Mouse (Mus musculus) testis, adult 2 months (tissue): ENCODE measurements at regions not wholly inside any gene's neighbourhood (a gene's known extent, or its start where the extent isn't known, plus 50 kb on each side); places are given as distances from the start of the nearest gene placed in this dataset.

ENCODE experiments used
- H3K27ac ChIP-seq: fragments of 200-500 bp; 2 replicates; pipeline ENCODE4 v1.5.1; 2012; ENCODE audit warnings: low read depth, low read length; ENCODE audit not compliant: control insufficient read depth, insufficient read depth
- H3K27me3 ChIP-seq: fragments of 200-500 bp; 2 replicates; pipeline ENCODE4 v1.6.1; 2012; ENCODE audit warnings: mild to moderate bottlenecking, low read length, moderate library complexity; ENCODE audit not compliant: control insufficient read depth, insufficient read depth
- H3K36me3 ChIP-seq: fragments of 200-500 bp; 2 replicates; pipeline ENCODE4 v1.6.1; 2012; ENCODE audit warnings: mild to moderate bottlenecking, low read length; ENCODE audit not compliant: control insufficient read depth, insufficient read depth
- H3K4me1 ChIP-seq: fragments of 200-500 bp; 2 replicates; pipeline ENCODE4 v1.6.1; 2012; ENCODE audit warnings: low read length; ENCODE audit not compliant: control insufficient read depth, insufficient read depth
- H3K4me3 ChIP-seq: fragments of 200-500 bp; 2 replicates; pipeline ENCODE4 v1.5.1; 2012; ENCODE audit warnings: low read depth, mild to moderate bottlenecking, low read length, moderate library complexity, mixed read lengths; ENCODE audit not compliant: control insufficient read depth
- CTCF ChIP-seq: fragments of 200-500 bp; IDR thresholded peaks from 2 replicates; pipeline ENCODE4 v1.5.1; 2012; ENCODE audit warnings: low read depth, mild to moderate bottlenecking, inconsistent platforms, low read length, moderate library complexity; ENCODE audit not compliant: control insufficient read depth, insufficient read depth, insufficient replicate concordance
- POLR2A ChIP-seq: fragments of 200-500 bp; IDR thresholded peaks from 2 replicates; pipeline ENCODE4 v1.6.1; 2012; ENCODE audit warnings: low read depth, mild to moderate bottlenecking, inconsistent platforms, low read length, moderate library complexity; ENCODE audit not compliant: control insufficient read depth

GRCm38 (mm10) chr10:98837289-98838181 is 76.7 kb upstream of the Atp2b1 start:
- TF ChIP-seq CTCF (no peak), POLR2A (no peak)
- H3K27me3 ChIP-seq, result no peaks in the 10 kb centered on the region
- H3K4me3 ChIP-seq, result no peak overlapping the region
- H3K27ac ChIP-seq, result no peak overlapping the region
- H3K4me1 ChIP-seq, result peaks cover 3% of the 10 kb centered on the region
- no peaks in the 10 kb centered on the region for H3K36me3 ChIP-seq

GRCm38 (mm10) chr10:98838926-98839679 is 75.1 kb upstream of the Atp2b1 start:
- Histone ChIP-seq H3K4me3 (no peak overlapping the region), H3K27ac (no peak overlapping the region), H3K36me3 (no peaks in the 10 kb centered on the region), H3K4me1 (peaks cover 3% of the 10 kb centered on the region), H3K27me3 (no peaks in the 10 kb centered on the region)
- TF ChIP-seq POLR2A (no peak), CTCF (no peak)

- TF ChIP-seq POLR2A (no peak), CTCF (no peak)
- Histone ChIP-seq H3K27ac (no peak overlapping the region), H3K4me1 (peaks cover 3% of the 10 kb centered on the region)
Measured at GRCm38 (mm10) chr10:98839963-98840362, 74.2 kb upstream of the Atp2b1 start.

GRCm38 (mm10) chr10:98840411-98840810 is 73.8 kb upstream of the Atp2b1 start:
- no peak overlapping the region for H3K4me3 ChIP-seq
- H3K27me3 ChIP-seq, result no peaks in the 10 kb centered on the region
- H3K4me1 ChIP-seq, result peaks cover 3% of the 10 kb centered on the region
- H3K27ac ChIP-seq, result no peak overlapping the region
- H3K36me3 ChIP-seq, result no peaks in the 10 kb centered on the region
- TF ChIP-seq CTCF, result no peak

More at GRCm38 (mm10) chr10:98839963-98840362, 74.2 kb upstream of the Atp2b1 start:
- Histone ChIP-seq H3K27me3 (no peaks in the 10 kb centered on the region), H3K36me3 (no peaks in the 10 kb centered on the region), H3K4me3 (no peak overlapping the region)

GRCm38 (mm10) chr10:98840957-98841831 is 73.0 kb upstream of the Atp2b1 start:
- Histone ChIP-seq H3K27ac (no peak overlapping the region), H3K4me3 (no peak overlapping the region), H3K36me3 (no peaks in the 10 kb centered on the region), H3K27me3 (no peaks in the 10 kb centered on the region), H3K4me1 (peaks cover 3% of the 10 kb centered on the region)
- TF ChIP-seq CTCF (no peak), POLR2A (no peak)

GRCm38 (mm10) chr10:98841860-98842259 is 72.3 kb upstream of the Atp2b1 start:
- TF ChIP-seq POLR2A (no peak), CTCF (no peak)

GRCm38 (mm10) chr10:98842721-98843120 is 71.5 kb upstream of the Atp2b1 start:
- TF ChIP-seq POLR2A (no peak), CTCF (no peak)
- Histone ChIP-seq H3K4me3 (no peak overlapping the region), H3K36me3 (no peaks in the 10 kb centered on the region), H3K27ac (no peak overlapping the region), H3K27me3 (no peaks in the 10 kb centered on the region), H3K4me1 (peaks cover 3% of the 10 kb centered on the region)

More at GRCm38 (mm10) chr10:98841860-98842259, 72.3 kb upstream of the Atp2b1 start:
- Histone ChIP-seq H3K4me3 (no peak overlapping the region), H3K27ac (no peak overlapping the region), H3K4me1 (peaks cover 3% of the 10 kb centered on the region), H3K36me3 (no peaks in the 10 kb centered on the region), H3K27me3 (no peaks in the 10 kb centered on the region)
